Mouse (Mus musculus) kidney, adult 10 weeks (tissue): Measurements from ENCODE around the gene Vmn1r69. TPM values are rescaled to one million over a fixed set of nuclear protein-coding genes. Genes with fewer than 3 reads are reported as not detected.

Source experiments
- polyA plus RNA-seq: library from polyadenylated mRNA; stranded (reverse); fragments of 350-450 nt; fragmentation: Illumina TruSeq; extraction: RNeasy Lipid Tissue Mini Kit (QIAGEN cat#74804); gene quantifications from one replicate; pipeline ENCODE4 v1.2.3, GENCODE M21; 2014; ENCODE audit warnings: low read depth, low replicate concordance

Gene Vmn1r69
- polyA plus RNA-seq, result not detected

GRCm38 (mm10) chr7:10613559-10613958, at the start of gene Vmn1r69:
Gene Vmn1r69, minus strand, starts transcription at chr7:10613659.

GRCm38 (mm10) chr7:10631232-10631631, 17.8 kb upstream of the Vmn1r69 start, which contains the start of gene Vmn1r70:
Gene Vmn1r70, plus strand, starts transcription at chr7:10631532.

GRCm38 (mm10) chr7:10558385-10558784, 55.1 kb downstream of the Vmn1r69 start, which contains the start of gene Vmn1r68:
Gene Vmn1r68, minus strand, starts transcription at chr7:10558485.

Other genes with a start within 250 kb of the Vmn1r69 start
- gene Vmn1r67, start 170.3 kb downstream of the Vmn1r69 start, polyA plus RNA-seq, result not detected
- 2.5 TPM for gene Zik1, start 118.3 kb downstream of the Vmn1r69 start, polyA plus RNA-seq
- not detected for gene Vmn1r68, start 55.2 kb downstream of the Vmn1r69 start, polyA plus RNA-seq
- not detected for gene Vmn1r70, start 17.9 kb upstream of the Vmn1r69 start, polyA plus RNA-seq
- not detected for gene Nlrp4b, start 74.1 kb upstream of the Vmn1r69 start, polyA plus RNA-seq
- not detected for gene Vmn1r71, start 140.7 kb upstream of the Vmn1r69 start, polyA plus RNA-seq